Mouse (Mus musculus): ENCODE results near the gene Calm3.

The Calm3 gene

GRCm38 (mm10) chr7:16869497-16869896 lies 54.4 kb downstream of the Calm3 start:
- in situ Hi-C loops (cut with MboI, MseI): loop anchor here in 1 of 2 experiments (5.0 kb wide), 1 partner anchor 33 kb away; no protein-coding TSS in a partner anchor

GRCm38 (mm10) chr7:16867488-16867887 lies 56.4 kb downstream of the Calm3 start:
- in situ Hi-C loops (cut with MboI, MseI): loop anchor here in 1 of 2 experiments (5.0 kb wide), 1 partner anchor 35 kb away; no protein-coding TSS in a partner anchor
